Mouse (Mus musculus) CH12.LX (cell line): ENCODE measurements around the gene Pmpcb. TPM values are rescaled to one million over a fixed set of nuclear protein-coding genes. Genes with fewer than 3 reads are reported as not detected.

Experiments used
- DNase-seq: peaks from one replicate; pipeline ENCODE4 v3.0.0-alpha.2; 2013; ENCODE audit errors: extremely low read depth
- H3K27ac ChIP-seq: 2 replicates; pipeline ENCODE4 v1.5.1; 2012; ENCODE audit warnings: low read depth, mild to moderate bottlenecking, control low read depth, moderate library complexity; ENCODE audit not compliant: insufficient read depth
- H3K27me3 ChIP-seq: replicated peaks from 2 replicates; pipeline ENCODE3; 2012; ENCODE audit warnings: inconsistent platforms
- H3K36me3 ChIP-seq, 2 experiments: replicated peaks in 1 of 2; 2 replicates each; pipeline versions ENCODE3 to v1.6.1; 2012; ENCODE audit warnings: inconsistent platforms in 1 of 2, low read length in 1 of 2, mild to moderate bottlenecking in 1 of 2, mixed read lengths in 1 of 2, moderate library complexity in 1 of 2; ENCODE audit not compliant: control insufficient read depth in 1 of 2, insufficient read depth in 1 of 2
- H3K4me1 ChIP-seq, 2 experiments: 2 replicates each; pipeline ENCODE4 v1.6.1; 2012; ENCODE audit warnings: inconsistent platforms in 1 of 2, moderate library complexity in 1 of 2; ENCODE audit not compliant: insufficient read depth in 2 of 2, control insufficient read depth in 1 of 2
- H3K4me2 ChIP-seq: 2 replicates; pipeline ENCODE4 v1.6.1; 2012; ENCODE audit warnings: low read depth, mild to moderate bottlenecking, control low read depth; ENCODE audit not compliant: poor library complexity, insufficient read depth, severe bottlenecking
- H3K4me3 ChIP-seq, 3 experiments: fragments of 150-350 bp in 1 of 3; sonication (generic) in 1 of 3; replicated peaks in 1 of 3; 2 replicates each; pipeline versions ENCODE3 to v1.5.1; 2011 to 2012; ENCODE audit warnings: low read depth in 2 of 3, low read length in 2 of 3, mild to moderate bottlenecking in 2 of 3, moderate library complexity in 2 of 3, control low read depth in 1 of 3, improper control_type of control experiment in 1 of 3, inconsistent platforms in 1 of 3, mixed read lengths in 1 of 3; ENCODE audit not compliant: poor library complexity in 1 of 3
- H3K79me2 ChIP-seq: replicated peaks from 2 replicates; pipeline ENCODE4 v1.6.1; 2012; ENCODE audit warnings: mild to moderate bottlenecking, moderate library complexity; ENCODE audit not compliant: control insufficient read depth, poor library complexity, insufficient read depth, severe bottlenecking; ENCODE audit errors: extremely low read depth
- H3K9ac ChIP-seq: 2 replicates; pipeline ENCODE4 v1.6.1; 2012; ENCODE audit warnings: low read depth, mild to moderate bottlenecking, control low read depth, moderate library complexity; ENCODE audit not compliant: insufficient read depth
- H3K9me3 ChIP-seq: replicated peaks from 2 replicates; pipeline ENCODE3; 2012; ENCODE audit warnings: low read length, inconsistent platforms, mixed read lengths
- CHD1 ChIP-seq: IDR thresholded peaks from 2 replicates; pipeline ENCODE4 v1.6.1; 2012; ENCODE audit warnings: low read depth, low read length, improper control_type of control experiment, inconsistent platforms
- CHD2 ChIP-seq: IDR thresholded peaks from 2 replicates; pipeline ENCODE4 v1.6.1; 2011; ENCODE audit warnings: low read length, improper control_type of control experiment
- CTCF ChIP-seq, 2 experiments: IDR thresholded peaks in 1 of 2; conservative IDR thresholded peaks in 1 of 2; 2 replicates each; pipeline ENCODE4 v1.5.1; 2011 to 2012; ENCODE audit warnings: low read depth in 2 of 2, low read length in 2 of 2, improper control_type of control experiment in 1 of 2, inconsistent platforms in 1 of 2, mild to moderate bottlenecking in 1 of 2, moderate library complexity in 1 of 2
- E2F4 ChIP-seq: IDR thresholded peaks from 2 replicates; pipeline ENCODE4 v1.6.1; 2011; ENCODE audit warnings: low read depth, low read length, improper control_type of control experiment; ENCODE audit not compliant: insufficient replicate concordance
- EP300 ChIP-seq: IDR thresholded peaks from 2 replicates; pipeline ENCODE4 v1.6.1; 2011; ENCODE audit warnings: low read length, improper control_type of control experiment
- HCFC1 ChIP-seq: IDR thresholded peaks from 2 replicates; pipeline ENCODE4 v1.6.1; 2012; ENCODE audit warnings: low read depth, mild to moderate bottlenecking, inconsistent platforms, low read length, improper control_type of control experiment
- IRF4 ChIP-seq: IDR thresholded peaks from 2 replicates; pipeline ENCODE4 v1.6.1; 2014; ENCODE audit warnings: low read depth, mild to moderate bottlenecking, inconsistent platforms, low read length, improper control_type of control experiment
- JUND ChIP-seq: conservative IDR thresholded peaks from 2 replicates; pipeline ENCODE4 v1.6.1; 2011; ENCODE audit warnings: low read depth, low read length, improper control_type of control experiment
- KAT2A ChIP-seq: IDR thresholded peaks from 2 replicates; pipeline ENCODE4 v1.6.1; 2012; ENCODE audit warnings: low read length, improper control_type of control experiment, inconsistent platforms; ENCODE audit not compliant: insufficient replicate concordance
- MAFK ChIP-seq: IDR thresholded peaks from 2 replicates; pipeline ENCODE4 v1.6.1; 2011; ENCODE audit warnings: low read length, improper control_type of control experiment; ENCODE audit not compliant: insufficient replicate concordance
- MAZ ChIP-seq: IDR thresholded peaks from 2 replicates; pipeline ENCODE4 v1.6.1; 2012; ENCODE audit warnings: low read depth, mild to moderate bottlenecking, inconsistent platforms, low read length, improper control_type of control experiment, moderate library complexity
- MEF2A ChIP-seq: IDR thresholded peaks from 2 replicates; pipeline ENCODE4 v1.6.1; 2014; ENCODE audit warnings: low read depth, mild to moderate bottlenecking, inconsistent platforms, low read length, improper control_type of control experiment, borderline replicate concordance
- PAX5 ChIP-seq: IDR thresholded peaks from 2 replicates; pipeline ENCODE4 v1.6.1; 2012; ENCODE audit warnings: low read length, inconsistent platforms, mixed read lengths
- POLR2A ChIP-seq: IDR thresholded peaks from 2 replicates; pipeline ENCODE4 v1.6.1; 2011; ENCODE audit warnings: low read depth, mild to moderate bottlenecking, improper control_type of control experiment, low read length
- POLR2AphosphoS2 ChIP-seq: IDR thresholded peaks from 2 replicates; pipeline ENCODE4 v1.6.1; 2011; ENCODE audit warnings: low read depth, low read length, improper control_type of control experiment
- RAD21 ChIP-seq: IDR thresholded peaks from 2 replicates; pipeline ENCODE4 v1.6.1; 2011; ENCODE audit warnings: low read depth, mild to moderate bottlenecking, low read length, improper control_type of control experiment, moderate library complexity
- RCOR1 ChIP-seq: conservative IDR thresholded peaks from 2 replicates; pipeline ENCODE4 v1.6.1; 2012; ENCODE audit warnings: low read depth, mild to moderate bottlenecking, inconsistent platforms, low read length, improper control_type of control experiment
- SIN3A ChIP-seq: IDR thresholded peaks from 2 replicates; pipeline ENCODE4 v1.6.1; 2012; ENCODE audit warnings: low read length, improper control_type of control experiment, inconsistent platforms
- TBP ChIP-seq: conservative IDR thresholded peaks from 2 replicates; pipeline ENCODE4 v1.6.1; 2011; ENCODE audit warnings: low read depth, low read length, improper control_type of control experiment
- UBTF ChIP-seq: IDR thresholded peaks from 2 replicates; pipeline ENCODE4 v1.6.1; 2012; ENCODE audit warnings: low read depth, mild to moderate bottlenecking, inconsistent platforms, low read length, improper control_type of control experiment, moderate library complexity
- USF2 ChIP-seq: conservative IDR thresholded peaks from 2 replicates; pipeline ENCODE4 v1.6.1; 2011; ENCODE audit warnings: low read depth, low read length, improper control_type of control experiment
- ZKSCAN1 ChIP-seq: IDR thresholded peaks from 2 replicates; pipeline ENCODE4 v1.6.1; 2012; ENCODE audit warnings: low read depth, inconsistent platforms, low read length, improper control_type of control experiment, borderline replicate concordance
- ZNF384 ChIP-seq: IDR thresholded peaks from 2 replicates; pipeline ENCODE4 v1.6.1; 2012; ENCODE audit warnings: low read depth, low read length, improper control_type of control experiment, inconsistent platforms
- dilution Hi-C: fragments of 300-500 bp; cut with MboI; formaldehyde crosslinking; loops from 2 replicates; pipeline ENCODE4 v1.14.3; 2020; ENCODE audit warnings: low sequenced_read_pairs; ENCODE audit not compliant: extremely low pct_unique_long_range_greater_than_20kb, extremely low pct_ligation_motif_present
- in situ Hi-C: fragments of 300-500 bp; cut with MboI; formaldehyde crosslinking; loops from 3 replicates; pipeline ENCODE4 v1.14.3; 2019; ENCODE audit warnings: low sequenced_read_pairs, low pct_ligation_motif_present, low pct_unique_long_range_greater_than_20kb, mixed read lengths
- polyA plus RNA-seq: library from polyadenylated mRNA; unstranded; fragments of >175 nt; gene quantifications from 2 replicates; pipeline ENCODE4 v1.2.1, GENCODE M21; 2012; ENCODE audit warnings: low read depth; ENCODE audit not compliant: insufficient read length
- total RNA-seq, 2 experiments: library from RNA; depleted of rRNA; stranded (reverse); fragments of 300-350 nt in 1 of 2; fragments of >200 nt in 1 of 2; gene quantifications; 2 replicates each; pipeline ENCODE4 v1.2.3; 2012 to 2014

Pmpcb gene
- total and polyA plus RNA-seq, 3 experiments: 113 to 166 (median 165) TPM

DNA sequence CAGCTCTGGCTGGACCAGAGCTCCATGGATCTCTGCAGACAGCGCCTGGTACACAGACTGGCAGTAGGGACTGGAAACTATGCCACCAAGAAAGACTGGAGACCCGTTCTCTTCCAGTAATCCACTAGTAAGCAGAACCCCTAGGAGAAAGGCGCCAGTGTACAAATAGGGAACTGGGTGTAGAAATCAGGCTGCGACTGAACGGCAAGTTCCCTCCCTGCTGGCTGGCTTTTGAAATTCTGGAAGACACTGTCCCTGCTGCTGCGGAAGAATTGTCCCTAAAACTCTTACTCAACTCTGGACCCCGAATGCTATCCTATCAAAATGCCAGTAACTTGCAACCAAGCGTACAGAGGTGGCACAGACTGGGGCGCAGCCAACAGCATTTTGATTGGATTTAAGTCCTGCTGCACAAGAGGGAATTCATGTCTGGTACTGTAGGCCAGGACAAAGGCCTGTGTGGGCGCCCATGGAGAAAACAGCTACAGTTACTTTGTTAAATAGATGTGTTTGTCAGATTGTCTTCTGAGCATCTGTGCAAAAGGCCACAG is 19.7 kb upstream of the Pmpcb start:
- no peak overlapping the region for H3K4me3 ChIP-seq
- no peak overlapping the region for H3K27ac ChIP-seq
- in situ Hi-C loops: no loop called here

DNA sequence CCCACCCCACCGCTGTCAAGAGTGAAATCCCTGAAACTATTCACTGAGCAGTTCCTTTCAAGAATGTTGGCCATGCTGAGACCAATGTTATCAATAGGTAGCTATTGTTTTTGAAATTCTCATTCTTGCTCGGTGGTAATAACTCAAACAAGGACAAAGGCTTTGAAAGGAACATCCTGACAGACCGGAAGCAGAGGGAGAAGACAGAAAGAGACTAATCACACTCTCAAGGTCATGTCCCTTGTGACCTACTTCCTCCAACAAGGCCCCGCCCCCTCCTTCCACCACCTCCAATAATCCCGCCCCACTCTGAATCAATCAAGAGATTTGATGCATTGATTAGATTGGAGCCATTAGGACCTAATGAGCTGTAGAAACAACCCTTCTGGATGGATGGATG is 18.4 kb upstream of the Pmpcb start:
- Histone ChIP-seq H3K4me3 (no peak overlapping the region), H3K4me1 (peaks cover 0 to 5% of the 10 kb centered on the region in 2 experiments; a peak in 2 of 4 replicates), H3K9me3 (peaks cover 2% of the 10 kb centered on the region), H3K27ac (no peak overlapping the region), H3K79me2 (no peaks in the 10 kb centered on the region), H3K9ac (no peak overlapping the region), H3K4me2 (no peak overlapping the region), H3K27me3 (no peaks in the 10 kb centered on the region), H3K36me3 (no peaks in the 10 kb centered on the region)
- no peak for DNase-seq
- in situ Hi-C loops: no loop called here
- dilution Hi-C loops: no loop called here
- TF ChIP-seq JUND (no peak), SIN3A (no peak), CHD2 (no peak), HCFC1 (no peak), POLR2A (no peak), CTCF (conservative IDR thresholded peaks at IDR 0.05 in 1 of 2, IDR thresholded peaks at IDR 0.05 in 1 of 2; ENCODE audit: low read depth in 2 of 2, low read length in 2 of 2) (no peak), RCOR1 (no peak), UBTF (no peak), KAT2A (no peak), POLR2AphosphoS2 (no peak), MAZ (no peak), IRF4 (no peak), ZNF384 (no peak), RAD21 (no peak), TBP (no peak), MAFK (no peak)

More for the DNA sequence above, 19.7 kb upstream of the Pmpcb start:
- dilution Hi-C loops: no loop called here
- no peak overlapping the region for H3K9ac ChIP-seq
- peaks cover 2% of the 10 kb centered on the region for H3K9me3 ChIP-seq
- DNase-seq: no peak
- no peaks in the 10 kb centered on the region for H3K36me3 ChIP-seq
- peaks cover 0 to 5% of the 10 kb centered on the region in 2 experiments; a peak in 2 of 4 replicates for H3K4me1 ChIP-seq
- H3K4me2 ChIP-seq: no peak overlapping the region
- no peaks in the 10 kb centered on the region for H3K79me2 ChIP-seq
- TF ChIP-seq MAZ: no peak
- TF ChIP-seq RCOR1: no peak
- TF ChIP-seq EP300: no peak
- TF ChIP-seq IRF4: no peak
- no peak for TF ChIP-seq CTCF (conservative IDR thresholded peaks at IDR 0.05 in 1 of 2, IDR thresholded peaks at IDR 0.05 in 1 of 2; ENCODE audit: low read depth in 2 of 2, low read length in 2 of 2)
- no peak for TF ChIP-seq CHD1
- no peak for TF ChIP-seq ZKSCAN1
- no peak for TF ChIP-seq HCFC1
- TF ChIP-seq MEF2A: no peak
- TF ChIP-seq E2F4: no peak
- no peak for TF ChIP-seq PAX5
- TF ChIP-seq USF2: no peak
- H3K27me3 ChIP-seq: no peaks in the 10 kb centered on the region
